Mouse (Mus musculus) stomach, postnatal 0 days (tissue): ENCODE data around the gene Cep83.

ENCODE experiments used
- CTCF ChIP-seq: IDR thresholded peaks from 2 replicates; pipeline ENCODE4 v1.5.1; 2016; ENCODE audit warnings: antibody characterized with exemption, low read depth, mild to moderate bottlenecking, moderate library complexity
- EP300 ChIP-seq: optimal IDR thresholded peaks from 2 replicates; pipeline ENCODE3; 2016; ENCODE audit warnings: antibody characterized with exemption

- no peak for TF ChIP-seq CTCF
- TF ChIP-seq EP300: no peak
Observed at GRCm38 (mm10) chr10:94730445-94730844, 42.0 kb downstream of the Cep83 start.
